Mouse (Mus musculus) embryonic facial prominence, embryonic 13.5 days (tissue): ENCODE measurements around the gene Mchr1. TPM values are rescaled to one million over a fixed set of nuclear protein-coding genes. Genes with fewer than 3 reads are reported as not detected.

ENCODE experiments used
- ATAC-seq: fragments of 200-750 bp; cut with Nextera tagmentation; 2 replicates; pipeline ENCODE4 v1.8.0; 2017; ENCODE audit warnings: low read depth; ENCODE audit not compliant: insufficient number of reproducible peaks, insufficient read depth, low FRiP score, low TSS enrichment
- H3K27ac ChIP-seq: fragments of 300-500 bp; sonication (generic); 2 replicates; pipeline ENCODE4 v1.5.1; 2015; ENCODE audit warnings: moderate library complexity, mild to moderate bottlenecking, inconsistent platforms
- H3K27me3 ChIP-seq: fragments of 300-500 bp; sonication (generic); 2 replicates; pipeline ENCODE4 v1.6.1; 2015; ENCODE audit warnings: mild to moderate bottlenecking, inconsistent platforms
- H3K36me3 ChIP-seq: fragments of 300-500 bp; sonication (generic); 2 replicates; pipeline ENCODE4 v1.6.1; 2015; ENCODE audit warnings: mild to moderate bottlenecking, inconsistent platforms
- H3K4me1 ChIP-seq: fragments of 300-500 bp; sonication (generic); 2 replicates; pipeline ENCODE4 v1.6.1; 2015; ENCODE audit warnings: inconsistent platforms
- H3K4me2 ChIP-seq: fragments of 300-500 bp; sonication (generic); 2 replicates; pipeline ENCODE4 v1.6.1; 2015; ENCODE audit warnings: moderate library complexity, mild to moderate bottlenecking, inconsistent platforms
- H3K4me3 ChIP-seq: fragments of 300-500 bp; sonication (generic); 2 replicates; pipeline ENCODE4 v1.5.1; 2015; ENCODE audit warnings: mild to moderate bottlenecking, inconsistent platforms
- H3K9ac ChIP-seq: fragments of 300-500 bp; sonication (generic); 2 replicates; pipeline ENCODE4 v1.6.1; 2015; ENCODE audit warnings: mild to moderate bottlenecking, inconsistent platforms
- H3K9me3 ChIP-seq: fragments of 300-500 bp; sonication (generic); 2 replicates; pipeline ENCODE4 v1.6.1; 2016; ENCODE audit warnings: inconsistent platforms
- WGBS: fragments of 180-500 bp; shearing (Covaris S2); methylation state at CpG from one replicate; pipeline ENCODE4 v1.1.7; 2015; ENCODE audit warnings: mixed read lengths; 5-methylcytosine and 5-hydroxymethylcytosine counted together
- polyA plus RNA-seq: library from polyadenylated mRNA; unstranded; fragments of >200 nt; fragmentation: Nextera tagmentation; extraction: Ambion mirVana; gene quantifications from 2 replicates; pipeline ENCODE4 v1.2.1, GENCODE M21; 2015

Mchr1 gene
- polyA plus RNA-seq, 1 experiment from 2014 or later = 0.51 TPM

GRCm38 (mm10) chr15:81228258-81228657, 7.0 kb upstream of the Mchr1 start:
- Histone ChIP-seq H3K4me3 (no peak overlapping the region), H3K9me3 (no peaks in the 10 kb centered on the region), H3K36me3 (no peaks in the 10 kb centered on the region), H3K27ac (no peak overlapping the region), H3K4me2 (no peak overlapping the region), H3K9ac (no peak overlapping the region), H3K27me3 (no peaks in the 10 kb centered on the region), H3K4me1 (no peaks in the 10 kb centered on the region)
- 84% methylated on average over 3 of the region's 3 CpGs for WGBS
- no peak for ATAC-seq

GRCm38 (mm10) chr15:81229791-81230190, 5.5 kb upstream of the Mchr1 start:
- H3K27ac ChIP-seq = no peak overlapping the region
- H3K4me3 ChIP-seq = no peak overlapping the region
- no peak overlapping the region for H3K4me2 ChIP-seq
- H3K4me1 ChIP-seq = no peaks in the 10 kb centered on the region; the same call in 1 of the 2 replicates
- no peak overlapping the region for H3K9ac ChIP-seq
- H3K27me3 ChIP-seq = peaks cover 2% of the 10 kb centered on the region; the same call in 1 of the 2 replicates
- H3K9me3 ChIP-seq = no peaks in the 10 kb centered on the region
- ATAC-seq = no peak
- 77% methylated on average over 3 of the region's 3 CpGs for WGBS
- no peaks in the 10 kb centered on the region for H3K36me3 ChIP-seq

GRCm38 (mm10) chr15:81231325-81231724, 4.0 kb upstream of the Mchr1 start:
- no peak overlapping the region for H3K4me3 ChIP-seq
- no peak overlapping the region for H3K4me2 ChIP-seq
- no peak overlapping the region for H3K27ac ChIP-seq
- 79% methylated on average over 7 of the region's 7 CpGs for WGBS
- peaks cover 14% of the 10 kb centered on the region for H3K27me3 ChIP-seq
- no peak for ATAC-seq
- peaks cover 14% of the 10 kb centered on the region for H3K4me1 ChIP-seq
- H3K9me3 ChIP-seq = no peaks in the 10 kb centered on the region
- no peaks in the 10 kb centered on the region for H3K36me3 ChIP-seq
- no peak overlapping the region for H3K9ac ChIP-seq

- WGBS = 2% methylated on average over 8 of the region's 8 CpGs
Measured at GRCm38 (mm10) chr15:81236062-81236461, 763 bp downstream of the Mchr1 start.

GRCm38 (mm10) chr15:81237471-81237870, 2.2 kb downstream of the Mchr1 start:
- H3K27ac ChIP-seq = no peak overlapping the region
- H3K4me1 ChIP-seq = peaks cover 15% of the 10 kb centered on the region
- no peaks in the 10 kb centered on the region for H3K36me3 ChIP-seq
- H3K4me3 ChIP-seq = no peak overlapping the region
- ATAC-seq = no peak
- H3K27me3 ChIP-seq = peaks cover 34% of the 10 kb centered on the region
- 94% methylated on average over 18 of the region's 18 CpGs for WGBS
- no peak overlapping the region for H3K4me2 ChIP-seq
- H3K9ac ChIP-seq = no peak overlapping the region
- H3K9me3 ChIP-seq = no peaks in the 10 kb centered on the region

More at GRCm38 (mm10) chr15:81236062-81236461, 763 bp downstream of the Mchr1 start:
- no peaks in the 10 kb centered on the region for H3K36me3 ChIP-seq
- peaks cover 34% of the 10 kb centered on the region for H3K27me3 ChIP-seq
- peak overlapping the region; percentile 46 for H3K4me3 ChIP-seq
- H3K9ac ChIP-seq = peak overlapping the region; percentile 67; the same call in 1 of the 2 replicates
- peak overlapping the region; percentile 90 for H3K4me2 ChIP-seq
- H3K9me3 ChIP-seq = no peaks in the 10 kb centered on the region
- H3K27ac ChIP-seq = no peak overlapping the region
- no peak for ATAC-seq
- peaks cover 15% of the 10 kb centered on the region for H3K4me1 ChIP-seq

- Histone ChIP-seq H3K27me3 (peaks cover 34% of the 10 kb centered on the region), H3K9me3 (no peaks in the 10 kb centered on the region; the same call in 1 of the 2 replicates), H3K4me3 (no peak overlapping the region), H3K9ac (no peak overlapping the region), H3K36me3 (no peaks in the 10 kb centered on the region), H3K27ac (no peak overlapping the region), H3K4me2 (no peak overlapping the region), H3K4me1 (peaks cover 15% of the 10 kb centered on the region)
- ATAC-seq = no peak
- WGBS = 23% methylated on average over 7 of the region's 7 CpGs
Measured at GRCm38 (mm10) chr15:81239261-81239660, 4.0 kb downstream of the Mchr1 start.

- Histone ChIP-seq H3K27ac (no peak overlapping the region), H3K27me3 (peaks cover 31% of the 10 kb centered on the region), H3K4me1 (peaks cover 15% of the 10 kb centered on the region), H3K4me2 (no peak overlapping the region), H3K9me3 (no peaks in the 10 kb centered on the region; the same call in 1 of the 2 replicates), H3K4me3 (no peak overlapping the region), H3K36me3 (no peaks in the 10 kb centered on the region), H3K9ac (no peak overlapping the region)
- no peak for ATAC-seq
- 71% methylated on average over 13 of the region's 13 CpGs for WGBS
Measured at GRCm38 (mm10) chr15:81239794-81240343, 4.6 kb downstream of the Mchr1 start.

- H3K9ac ChIP-seq = no peak overlapping the region
- H3K4me2 ChIP-seq = 0 out of 2 replicates have a peak overlapping the region, but pooled peaks have one; percentile 39
- 0 out of 2 replicates have a peak overlapping the region, but pooled peaks have one; percentile 51 for H3K27ac ChIP-seq
- no peak overlapping the region for H3K4me3 ChIP-seq
- H3K27me3 ChIP-seq = no peaks in the 10 kb centered on the region
- H3K36me3 ChIP-seq = no peaks in the 10 kb centered on the region
- H3K4me1 ChIP-seq = peaks cover 14% of the 10 kb centered on the region
- ATAC-seq = no peak
- H3K9me3 ChIP-seq = no peaks in the 10 kb centered on the region; the same call in 1 of the 2 replicates
- WGBS = 94% methylated on average over 3 of the region's 3 CpGs
Measured at GRCm38 (mm10) chr15:81246890-81247289, 11.6 kb downstream of the Mchr1 start.

- WGBS = 36% methylated on average over 13 of the region's 13 CpGs
- H3K9me3 ChIP-seq = no peaks in the 10 kb centered on the region; the same call in 1 of the 2 replicates
- peaks cover 14% of the 10 kb centered on the region for H3K4me1 ChIP-seq
- H3K4me3 ChIP-seq = 0 out of 2 replicates have a peak overlapping the region, but pooled peaks have one; percentile 6
- 0 out of 2 replicates have a peak, but pooled peaks have one; percentile 15 for ATAC-seq
- no peaks in the 10 kb centered on the region for H3K36me3 ChIP-seq
- H3K27me3 ChIP-seq = no peaks in the 10 kb centered on the region
- H3K9ac ChIP-seq = no peak overlapping the region
- H3K4me2 ChIP-seq = peak overlapping the region; percentile 39
- peak overlapping the region; percentile 51 for H3K27ac ChIP-seq
Measured at GRCm38 (mm10) chr15:81247583-81248340, 12.5 kb downstream of the Mchr1 start.

- H3K36me3 ChIP-seq = no peaks in the 10 kb centered on the region
- H3K4me2 ChIP-seq = peak overlapping the region; percentile 39; the same call in 1 of the 2 replicates
- WGBS = 83% methylated on average over 4 of the region's 4 CpGs
- ATAC-seq = no peak
- no peaks in the 10 kb centered on the region for H3K27me3 ChIP-seq
- peaks cover 14% of the 10 kb centered on the region for H3K4me1 ChIP-seq
- H3K9ac ChIP-seq = no peak overlapping the region
- H3K27ac ChIP-seq = peak overlapping the region; percentile 51; the same call in 1 of the 2 replicates
- no peak overlapping the region for H3K4me3 ChIP-seq
- no peaks in the 10 kb centered on the region; the same call in 1 of the 2 replicates for H3K9me3 ChIP-seq
Measured at GRCm38 (mm10) chr15:81248341-81248679, 13.0 kb downstream of the Mchr1 start.

GRCm38 (mm10) chr15:81248951-81249579, 13.8 kb downstream of the Mchr1 start:
- WGBS = 85% methylated on average over 4 of the region's 4 CpGs
- H3K4me2 ChIP-seq = no peak overlapping the region
- no peak for ATAC-seq

More at GRCm38 (mm10) chr15:81248951-81249579, 13.8 kb downstream of the Mchr1 start:
- no peaks in the 10 kb centered on the region for H3K36me3 ChIP-seq
- H3K4me1 ChIP-seq = peaks cover 14% of the 10 kb centered on the region
- no peak overlapping the region for H3K9ac ChIP-seq
- H3K27ac ChIP-seq = no peak overlapping the region
- H3K27me3 ChIP-seq = no peaks in the 10 kb centered on the region
- H3K4me3 ChIP-seq = no peak overlapping the region
- no peaks in the 10 kb centered on the region; the same call in 1 of the 2 replicates for H3K9me3 ChIP-seq
